Mouse (Mus musculus) lung, postnatal 10 days (tissue): Measurements from ENCODE around the gene Gpat2.

Experiments
- DNase-seq: peaks from one replicate; pipeline ENCODE4 v3.0.0; 2021

Gpat2 gene

GRCm38 (mm10) chr2:127424977-127425376 is at the start of gene Gpat2:
Gpat2 (plus strand) TSS chr2:127425199.
- no peak for DNase-seq

GRCm38 (mm10) chr2:127375759-127376341 is 49.1 kb upstream of the Gpat2 start:
- DNase-seq, result no peak

GRCm38 (mm10) chr2:127376423-127377051 is 48.5 kb upstream of the Gpat2 start:
- DNase-seq, result no peak

- no peak for DNase-seq
Measured at GRCm38 (mm10) chr2:127377942-127378610, 46.9 kb upstream of the Gpat2 start.

- peak; percentile 38 for DNase-seq
Measured at GRCm38 (mm10) chr2:127378611-127378990, 46.4 kb upstream of the Gpat2 start.

- DNase-seq, result peak; percentile 39
Measured at GRCm38 (mm10) chr2:127379250-127379649, 45.7 kb upstream of the Gpat2 start.

GRCm38 (mm10) chr2:127383881-127384280 is 41.1 kb upstream of the Gpat2 start:
- DNase-seq, result peak; percentile 25

- DNase-seq, result no peak
Measured at GRCm38 (mm10) chr2:127387521-127387920, 37.5 kb upstream of the Gpat2 start.

- no peak for DNase-seq
Measured at GRCm38 (mm10) chr2:127390352-127390751, 34.6 kb upstream of the Gpat2 start.

- DNase-seq, result no peak
Measured at GRCm38 (mm10) chr2:127390846-127391245, 34.2 kb upstream of the Gpat2 start.

GRCm38 (mm10) chr2:127391323-127391722 is 33.7 kb upstream of the Gpat2 start:
- no peak for DNase-seq

- peak; percentile 14 for DNase-seq
Measured at GRCm38 (mm10) chr2:127394606-127395161, 30.3 kb upstream of the Gpat2 start.

- DNase-seq, result no peak
Measured at GRCm38 (mm10) chr2:127398738-127399137, 26.3 kb upstream of the Gpat2 start.

GRCm38 (mm10) chr2:127411126-127411525 is 13.9 kb upstream of the Gpat2 start:
- DNase-seq, result no peak

GRCm38 (mm10) chr2:127415806-127416205 is 9.2 kb upstream of the Gpat2 start:
- DNase-seq, result no peak

- no peak for DNase-seq
Measured at GRCm38 (mm10) chr2:127416706-127417105, 8.3 kb upstream of the Gpat2 start.

- no peak for DNase-seq
Measured at GRCm38 (mm10) chr2:127418266-127418970, 6.6 kb upstream of the Gpat2 start.

GRCm38 (mm10) chr2:127430238-127430637 is 5.2 kb downstream of the Gpat2 start:
- DNase-seq, result peak; percentile 62

- DNase-seq, result no peak
Measured at GRCm38 (mm10) chr2:127433487-127434295, 8.7 kb downstream of the Gpat2 start.

GRCm38 (mm10) chr2:127435135-127435534 is 10.1 kb downstream of the Gpat2 start:
- peak; percentile 33 for DNase-seq

GRCm38 (mm10) chr2:127435554-127435953 is 10.6 kb downstream of the Gpat2 start:
- no peak for DNase-seq

- no peak for DNase-seq
Measured at GRCm38 (mm10) chr2:127437697-127438096, 12.7 kb downstream of the Gpat2 start.
